Comparison of ENCODE assay signal across 11 mouse cellular contexts in genomic region chr3:98524978-98525377, GRCm38 (mm10). TPM values are rescaled to one million over a fixed set of nuclear protein-coding genes. Genes with fewer than 3 reads are reported as not detected.
DNase-seq lines count a peak whose midpoint lies in the region; ATAC-seq and TF ChIP-seq lines count a peak whose summit lies in the region.
"Not testable (repeated sequence)": the region's sequence is repeated elsewhere in the genome, so short reads cannot be mapped to it uniquely, and the experiment has no call there.
"Had no signal": no experiment of that assay in that cellular context is flagged by ENCODE, and none has a peak within 500 bp of the region (broad histone marks: within the 10 kb centered on the region; RNA-seq: fewer than 3 reads in every experiment).

No protein-coding gene starts in this region.

- ATAC-seq in kidney, embryonic 16.5 days (ENCODE audit: low FRiP score, low TSS enrichment): peak; percentile 46; the same call in 1 of the 2 replicates
- peak; percentile 63; the same call in 1 of the 2 replicates for ATAC-seq in kidney, postnatal 0 days (replicated peaks; ENCODE audit: low FRiP score, low read depth)
- peak; percentile 67; the same call in 1 of the 2 replicates for ATAC-seq in liver, embryonic 15.5 days (ENCODE audit: insufficient read depth)
- peak; percentile 70 for ATAC-seq in liver, embryonic 16.5 days (ENCODE audit: low read depth)
- ATAC-seq in liver, postnatal 0 days: peak; percentile 87

- not testable (repeated sequence) for TF ChIP-seq EP300 in liver, postnatal 0 days (IDR thresholded peaks at IDR 0.05; ENCODE audit: low read depth)

- not testable (repeated sequence) for H3K36me3 ChIP-seq in kidney, embryonic 16.5 days (ENCODE audit: insufficient read depth, low read length); kidney, postnatal 0 days (ENCODE audit: insufficient read depth, low read length); liver, embryonic 15.5 days (replicated peaks); liver, embryonic 16.5 days (ENCODE audit: control insufficient read depth, insufficient read depth); liver, postnatal 0 days (replicated peaks; ENCODE audit: insufficient read depth, low read length)

- not testable (repeated sequence) for DNase-seq in kidney, postnatal 0 days (ENCODE audit: low spot score); liver, postnatal 0 days

- H3K27me3 ChIP-seq in kidney, embryonic 16.5 days (ENCODE audit: insufficient read depth, low read length); kidney, postnatal 0 days (ENCODE audit: insufficient read depth, low read length); liver, embryonic 15.5 days; liver, embryonic 16.5 days (ENCODE audit: control insufficient read depth, insufficient read depth, low read depth, low read length); liver, postnatal 0 days (ENCODE audit: insufficient read depth, low read length): not testable (repeated sequence)

- not testable (repeated sequence) for H3K4me3 ChIP-seq in kidney, embryonic 16.5 days (ENCODE audit: low read length); kidney, postnatal 0 days (replicated peaks; ENCODE audit: low read depth, low read length); liver, embryonic 15.5 days (replicated peaks); liver, embryonic 16.5 days (ENCODE audit: low read depth, low read length); liver, postnatal 0 days (ENCODE audit: low read depth, low read length)

- TF ChIP-seq CTCF in kidney, postnatal 0 days (IDR thresholded peaks at IDR 0.05; ENCODE audit: low read depth); liver, postnatal 0 days (IDR thresholded peaks at IDR 0.05; ENCODE audit: low read depth): not testable (repeated sequence)

- H3K27ac ChIP-seq in kidney, embryonic 16.5 days (ENCODE audit: low read length); kidney, postnatal 0 days; liver, embryonic 15.5 days (replicated peaks); liver, embryonic 16.5 days (ENCODE audit: low read length); liver, postnatal 0 days (ENCODE audit: low read depth): not testable (repeated sequence)

- H3K9ac ChIP-seq in kidney, embryonic 16.5 days (replicated peaks; ENCODE audit: low read length); kidney, postnatal 0 days (ENCODE audit: low read depth, low read length); liver, embryonic 15.5 days; liver, embryonic 16.5 days (ENCODE audit: low read depth, low read length); liver, postnatal 0 days (replicated peaks): not testable (repeated sequence)

- not testable (repeated sequence) for H3K9me3 ChIP-seq in kidney, embryonic 16.5 days (ENCODE audit: low read length); kidney, postnatal 0 days (replicated peaks; ENCODE audit: low read length); liver, embryonic 15.5 days (replicated peaks); liver, embryonic 16.5 days (replicated peaks; ENCODE audit: control insufficient read depth, low read length); liver, postnatal 0 days (ENCODE audit: low read length)

- H3K4me1 ChIP-seq in kidney, embryonic 16.5 days (ENCODE audit: insufficient read depth, low read length); kidney, postnatal 0 days (replicated peaks; ENCODE audit: insufficient read depth, low read length); liver, embryonic 15.5 days (replicated peaks); liver, embryonic 16.5 days (ENCODE audit: control insufficient read depth, low read depth, low read length); liver, postnatal 0 days (ENCODE audit: insufficient read depth): not testable (repeated sequence)

- not testable (repeated sequence) for H3K4me2 ChIP-seq in kidney, embryonic 16.5 days (replicated peaks; ENCODE audit: low read depth, low read length); kidney, postnatal 0 days (ENCODE audit: low read length); liver, embryonic 15.5 days; liver, embryonic 16.5 days (ENCODE audit: low read depth, low read length); liver, postnatal 0 days (ENCODE audit: low read depth, low read length)

RNA-seq across cellular contexts. Expression of gene Hsd3b4, which starts 14.7 kb away (rescaled TPM):
- polyA plus RNA-seq in kidney, embryonic 16.5 days (2015; fragmentation: Nextera tagmentation; extraction: Ambion mirVana): 64.3 and 64.9 TPM in 2 replicates
- 128 and 142 TPM in 2 replicates for polyA plus RNA-seq in kidney, postnatal 0 days (2015; fragmentation: Nextera tagmentation; extraction: Ambion mirVana)
- 0.13 and 0.15 TPM in 2 replicates for polyA plus RNA-seq in liver, embryonic 15.5 days (2015; fragmentation: Nextera tagmentation; extraction: Ambion mirVana)
- polyA plus RNA-seq in liver, embryonic 16.5 days (2015; fragmentation: Nextera tagmentation; extraction: Ambion mirVana): 0.12 TPM in 1 of 2 replicates, not detected in the other
- polyA plus RNA-seq in liver, postnatal 0 days (2015; fragmentation: Nextera tagmentation; extraction: Ambion mirVana): 0.07 and 0.40 TPM in 2 replicates
- polyA plus RNA-seq: activated CD4-positive, CD25-positive, alpha-beta regulatory T cell, adult 4 months; adrenal gland, adult 2 months; brain, embryonic 14.5 days; C2C12; CD4-positive, CD25-positive, alpha-beta regulatory T cell, adult 4 months; G1E had no signal

Comparison
In these comparisons a context has a peak if more than half of its experiments do, and no peak if none do; other contexts are left out.
1. RNA of gene Hsd3b4, which starts 14.7 kb away (polyA plus RNA-seq): 128 to 142 TPM in kidney, postnatal 0 days and 64.3 to 64.9 TPM in kidney, embryonic 16.5 days; 0.13 to 0.15 TPM in liver, embryonic 15.5 days, 0.07 to 0.40 TPM in liver, postnatal 0 days and 0.12 TPM in liver, embryonic 16.5 days; every median in the first group is over 10 times any median in the second.
2. Peak in every context shown above with its lines, with median percentiles within 50 percentile points of each other: ATAC-seq.